Mouse (Mus musculus) MEL (cell line): ENCODE data around the gene Olfr772. TPM values are rescaled to one million over a fixed set of nuclear protein-coding genes. Genes with fewer than 3 reads are reported as not detected.

Source experiments
- polyA plus RNA-seq, 2 experiments: library from polyadenylated mRNA; stranded (reverse) in 1 of 2; unstranded in 1 of 2; fragments of >175 nt in 1 of 2; fragments of >200 nt in 1 of 2; gene quantifications; 2 replicates each; pipeline versions ENCODE4 v1.2.1 to v1.2.4; 2012; ENCODE audit warnings: low replicate concordance in 2 of 2, low read depth in 1 of 2; ENCODE audit not compliant: insufficient read length in 2 of 2, insufficient read depth in 1 of 2, missing spikeins in 1 of 2
- total RNA-seq: library from RNA; depleted of rRNA; stranded (reverse); fragments of 300-350 nt; gene quantifications from 2 replicates; pipeline ENCODE4 v1.2.3, GENCODE M21; 2012; rRNA removed

Olfr772 gene
- total and polyA plus RNA-seq, 3 experiments, result not detected

Other genes starting within 250 kb of the Olfr772 start
- gene Itga7, start 244.1 kb downstream of the Olfr772 start, total RNA-seq, result 0.04 and 0.16 TPM in 2 replicates
- gene Itga7, start 244.1 kb downstream of the Olfr772 start, polyA plus RNA-seq, result under 1 TPM in 1 of 2 experiments, not detected in 1; 0.14 TPM
- gene Mettl7b, start 216.9 kb downstream of the Olfr772 start, total RNA-seq, result not detected in 2 replicates
- not detected for gene Mettl7b, start 216.9 kb downstream of the Olfr772 start, polyA plus RNA-seq
- gene Olfr9, start 188.5 kb downstream of the Olfr772 start, total RNA-seq, result not detected in 2 replicates
- gene Olfr9, start 188.5 kb downstream of the Olfr772 start, polyA plus RNA-seq, result not detected
- gene Olfr763, start 167.1 kb downstream of the Olfr772 start, total RNA-seq, result not detected in 2 replicates
- gene Olfr763, start 167.1 kb downstream of the Olfr772 start, polyA plus RNA-seq, result not detected
- gene Olfr764-ps1, start 138.0 kb downstream of the Olfr772 start, total RNA-seq, result not detected in 2 replicates
- gene Olfr764-ps1, start 138.0 kb downstream of the Olfr772 start, polyA plus RNA-seq, result not detected
- not detected in 2 replicates for gene Olfr765, start 127.9 kb downstream of the Olfr772 start, total RNA-seq
- not detected for gene Olfr765, start 127.9 kb downstream of the Olfr772 start, polyA plus RNA-seq
- gene Olfr766-ps1, start 108.9 kb downstream of the Olfr772 start, total RNA-seq, result not detected in 2 replicates
- gene Olfr766-ps1, start 108.9 kb downstream of the Olfr772 start, polyA plus RNA-seq, result not detected
- gene Olfr767, start 95.0 kb downstream of the Olfr772 start, total RNA-seq, result not detected in 2 replicates
- not detected for gene Olfr767, start 95.0 kb downstream of the Olfr772 start, polyA plus RNA-seq
- not detected in 2 replicates for gene Olfr768, start 78.5 kb downstream of the Olfr772 start, total RNA-seq
- not detected for gene Olfr768, start 78.5 kb downstream of the Olfr772 start, polyA plus RNA-seq
- not detected in 2 replicates for gene Olfr769, start 60.1 kb downstream of the Olfr772 start, total RNA-seq
- gene Olfr769, start 60.1 kb downstream of the Olfr772 start, polyA plus RNA-seq, result not detected
- gene Olfr770, start 38.9 kb downstream of the Olfr772 start, total RNA-seq, result not detected in 2 replicates
- not detected for gene Olfr770, start 38.9 kb downstream of the Olfr772 start, polyA plus RNA-seq
- gene Olfr771, start 13.2 kb downstream of the Olfr772 start, total RNA-seq, result not detected in 2 replicates
- not detected for gene Olfr771, start 13.2 kb downstream of the Olfr772 start, polyA plus RNA-seq
- gene Olfr773, start 9.5 kb upstream of the Olfr772 start, total RNA-seq, result not detected in 2 replicates
- gene Olfr773, start 9.5 kb upstream of the Olfr772 start, polyA plus RNA-seq, result not detected
- not detected in 2 replicates for gene Olfr774, start 58.3 kb upstream of the Olfr772 start, total RNA-seq
- not detected for gene Olfr774, start 58.3 kb upstream of the Olfr772 start, polyA plus RNA-seq
- not detected in 2 replicates for gene Olfr775, start 70.5 kb upstream of the Olfr772 start, total RNA-seq
- not detected for gene Olfr775, start 70.5 kb upstream of the Olfr772 start, polyA plus RNA-seq
- gene Olfr776, start 81.2 kb upstream of the Olfr772 start, total RNA-seq, result not detected in 2 replicates
- gene Olfr776, start 81.2 kb upstream of the Olfr772 start, polyA plus RNA-seq, result not detected
- gene Olfr777, start 93.6 kb upstream of the Olfr772 start, total RNA-seq, result not detected in 2 replicates
- not detected for gene Olfr777, start 93.6 kb upstream of the Olfr772 start, polyA plus RNA-seq
- gene Olfr780, start 140.2 kb upstream of the Olfr772 start, total RNA-seq, result not detected in 2 replicates
- gene Olfr780, start 140.2 kb upstream of the Olfr772 start, polyA plus RNA-seq, result not detected
- not detected in 2 replicates for gene Olfr781, start 150.9 kb upstream of the Olfr772 start, total RNA-seq
- gene Olfr781, start 150.9 kb upstream of the Olfr772 start, polyA plus RNA-seq, result not detected
- gene Olfr782, start 170.9 kb upstream of the Olfr772 start, total RNA-seq, result not detected in 2 replicates
- gene Olfr782, start 170.9 kb upstream of the Olfr772 start, polyA plus RNA-seq, result not detected
- 0.13 and 0.15 TPM in 2 replicates for gene Olfr784, start 206.2 kb upstream of the Olfr772 start, total RNA-seq
- under 1 TPM in 1 of 2 experiments, not detected in 1; 0.36 TPM for gene Olfr784, start 206.2 kb upstream of the Olfr772 start, polyA plus RNA-seq
- gene Olfr785, start 227.5 kb upstream of the Olfr772 start, total RNA-seq, result not detected in 2 replicates
- not detected for gene Olfr785, start 227.5 kb upstream of the Olfr772 start, polyA plus RNA-seq
- gene Olfr786, start 249.4 kb upstream of the Olfr772 start, total RNA-seq, result not detected in 2 replicates
- gene Olfr786, start 249.4 kb upstream of the Olfr772 start, polyA plus RNA-seq, result not detected